Mouse (Mus musculus) bone marrow, adult 2 months (tissue): ENCODE measurements around the gene Ltf.

Source experiments
- CTCF ChIP-seq: fragments of 200-500 bp; IDR thresholded peaks from 2 replicates; pipeline ENCODE4 v1.5.1; 2011; ENCODE audit warnings: low read length, control low read depth; ENCODE audit not compliant: control insufficient read depth, insufficient read depth
- POLR2A ChIP-seq: fragments of 200-500 bp; IDR thresholded peaks from 2 replicates; pipeline ENCODE4 v1.6.1; 2011; ENCODE audit warnings: low read depth, mild to moderate bottlenecking, control low read depth, low read length, borderline replicate concordance; ENCODE audit not compliant: control insufficient read depth

DNA sequence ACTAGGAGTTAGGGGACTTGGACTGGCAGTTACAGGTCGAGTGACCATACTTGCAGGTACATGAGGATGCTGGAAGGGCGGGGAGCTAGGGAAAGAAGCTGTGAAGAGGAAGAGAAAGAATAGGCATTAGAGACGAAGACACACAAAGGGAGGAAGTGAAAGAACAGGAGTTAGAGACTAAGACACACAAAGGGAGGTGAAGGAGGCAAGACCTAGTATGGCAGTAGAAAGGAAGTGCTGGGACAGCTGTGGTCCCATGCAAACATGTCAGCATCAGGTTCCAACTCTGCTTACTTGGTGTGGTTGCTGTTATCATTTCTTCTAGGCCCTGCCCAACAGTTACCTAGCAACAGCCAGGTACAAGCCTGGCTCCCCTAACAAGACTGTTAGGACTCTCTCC lies 9.3 kb upstream of the Ltf start:
- TF ChIP-seq CTCF (no peak), POLR2A (no peak)
